Mouse (Mus musculus): ENCODE data around the gene Eif5a. TPM values are rescaled to one million over a fixed set of nuclear protein-coding genes. Genes with fewer than 3 reads are reported as not detected.

The Eif5a gene
- total and polyA plus RNA-seq, 3 experiments = 1,419 to 3,314 (median 2,729) TPM

DNA sequence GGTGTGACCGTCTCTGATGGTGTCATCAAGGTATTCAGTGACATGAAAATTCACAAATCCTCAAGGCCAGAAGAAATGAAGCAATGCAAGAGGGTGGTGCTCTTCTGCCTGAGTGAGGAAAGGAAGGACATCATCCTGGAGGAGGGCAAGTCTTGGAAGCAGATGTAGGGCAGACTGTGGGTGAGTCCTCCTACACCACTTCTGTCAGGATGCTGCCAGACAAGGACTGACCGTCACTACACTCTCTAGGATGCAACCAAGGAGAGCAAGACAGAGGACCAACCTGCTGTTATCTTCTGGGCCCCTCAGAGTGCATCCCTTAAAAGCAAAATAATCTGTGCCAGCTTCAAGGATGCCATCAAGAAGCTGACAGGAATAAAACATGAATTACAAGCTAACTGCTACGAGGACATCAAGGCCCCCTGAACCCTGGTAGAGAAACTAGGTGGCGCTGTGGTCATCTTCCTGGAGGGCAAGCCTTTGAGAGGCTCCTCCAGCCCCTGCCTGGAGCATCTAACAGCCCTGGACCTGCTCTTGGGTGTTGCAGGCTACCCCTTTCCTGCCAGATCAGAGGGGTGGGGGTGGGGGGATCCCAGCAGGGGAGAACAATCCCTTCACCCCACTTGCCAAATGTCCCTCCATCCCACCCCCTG lies 29.2 kb upstream of the Eif5a start:
- no peak for DNase-seq (ENCODE audit: extremely low read depth)
- Histone ChIP-seq H3K36me3 (replicated peaks in 1 of 2; ENCODE audit: control insufficient read depth in 1 of 2, insufficient read depth in 1 of 2, low read length in 1 of 2) (no peaks in the 10 kb centered on the region), H3K27me3 (replicated peaks) (peaks cover 17% of the 10 kb centered on the region), H3K27ac (ENCODE audit: insufficient read depth, low read depth) (no peak overlapping the region), H3K9me3 (replicated peaks; ENCODE audit: low read length) (no peaks in the 10 kb centered on the region), H3K79me2 (replicated peaks; ENCODE audit: control insufficient read depth, extremely low read depth, insufficient read depth, poor library complexity, severe bottlenecking) (no peaks in the 10 kb centered on the region), H3K9ac (ENCODE audit: insufficient read depth, low read depth) (no peak overlapping the region), H3K4me3 (replicated peaks in 1 of 3; ENCODE audit: low read depth in 2 of 3, low read length in 2 of 3, poor library complexity in 1 of 3) (no peak overlapping the region), H3K4me1 (ENCODE audit: control insufficient read depth in 1 of 2, insufficient read depth in 2 of 2) (peaks cover 23 to 43% of the 10 kb centered on the region in 2 experiments), H3K4me2 (ENCODE audit: insufficient read depth, low read depth, poor library complexity, severe bottlenecking) (no peak overlapping the region)
- in situ Hi-C loops (cut with MboI; ENCODE audit: low pct_ligation_motif_present, low pct_unique_long_range_greater_than_20kb, low sequenced_read_pairs) = loop anchor here (5.0 kb wide), 1 partner anchor 61 kb away; no protein-coding TSS in a partner anchor
- dilution Hi-C loops (cut with MboI; ENCODE audit: extremely low pct_ligation_motif_present, extremely low pct_unique_long_range_greater_than_20kb, low sequenced_read_pairs) = no loop called here
- TF ChIP-seq CTCF (conservative IDR thresholded peaks at IDR 0.05 in 1 of 2, IDR thresholded peaks at IDR 0.05 in 1 of 2; ENCODE audit: low read depth in 2 of 2, low read length in 2 of 2) (peak; percentile 27 to 77; a peak in 3 of 4 replicates), SMC3 (IDR thresholded peaks at IDR 0.05; ENCODE audit: low read depth, low read length) (peak; percentile 44), MAZ (IDR thresholded peaks at IDR 0.05; ENCODE audit: low read depth, low read length) (0 out of 2 replicates have a peak, but pooled peaks have one; percentile 53), BHLHE40 (IDR thresholded peaks at IDR 0.05; ENCODE audit: low read depth, low read length) (no peak), RAD21 (IDR thresholded peaks at IDR 0.05; ENCODE audit: low read depth, low read length) (peak; percentile 56), MAX (IDR thresholded peaks at IDR 0.05; ENCODE audit: low read length) (no peak), IRF4 (IDR thresholded peaks at IDR 0.05; ENCODE audit: low read depth, low read length) (peak; percentile 68)

DNA sequence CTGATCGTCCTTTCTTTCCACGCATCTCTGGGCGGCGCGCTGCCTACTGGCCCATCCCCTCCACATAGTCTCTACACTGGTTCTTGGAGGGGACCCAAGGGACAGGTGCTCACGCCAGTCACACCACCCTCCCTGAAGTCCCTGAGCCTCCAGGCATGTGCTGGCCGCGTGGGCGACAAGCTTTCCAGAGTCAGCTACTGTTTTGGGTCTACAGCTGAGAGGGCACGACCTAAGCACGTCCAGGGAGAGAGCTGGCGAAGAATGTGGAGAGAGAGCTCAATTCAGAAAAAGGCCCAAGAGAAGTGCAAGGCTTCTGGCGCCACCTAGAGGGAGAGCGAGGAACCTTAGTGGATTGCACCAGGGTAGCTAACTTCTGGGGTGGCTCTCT lies 27.0 kb upstream of the Eif5a start:
- Histone ChIP-seq H3K9ac (ENCODE audit: insufficient read depth, low read depth) (no peak overlapping the region), H3K79me2 (replicated peaks; ENCODE audit: control insufficient read depth, extremely low read depth, insufficient read depth, poor library complexity, severe bottlenecking) (no peaks in the 10 kb centered on the region), H3K4me1 (ENCODE audit: control insufficient read depth in 1 of 2, insufficient read depth in 2 of 2) (peaks cover 23 to 45% of the 10 kb centered on the region in 2 experiments), H3K27me3 (replicated peaks) (peaks cover 14% of the 10 kb centered on the region), H3K27ac (ENCODE audit: insufficient read depth, low read depth) (no peak overlapping the region), H3K9me3 (replicated peaks; ENCODE audit: low read length) (no peaks in the 10 kb centered on the region), H3K4me2 (ENCODE audit: insufficient read depth, low read depth, poor library complexity, severe bottlenecking) (peak overlapping the region; percentile 79), H3K4me3 (replicated peaks in 1 of 3; ENCODE audit: low read depth in 2 of 3, low read length in 2 of 3, poor library complexity in 1 of 3) (peak overlapping the region in 2 of 3 experiments; percentile 24 to 43), H3K36me3 (replicated peaks in 1 of 2; ENCODE audit: control insufficient read depth in 1 of 2, insufficient read depth in 1 of 2, low read length in 1 of 2) (peaks cover 0 to 10% of the 10 kb centered on the region in 2 experiments)
- dilution Hi-C loops (cut with MboI; ENCODE audit: extremely low pct_ligation_motif_present, extremely low pct_unique_long_range_greater_than_20kb, low sequenced_read_pairs) (no loop called here), in situ Hi-C loops (cut with MboI; ENCODE audit: low pct_ligation_motif_present, low pct_unique_long_range_greater_than_20kb, low sequenced_read_pairs) (no loop called here)
- DNase-seq (ENCODE audit: extremely low read depth) = peak; percentile 94
- peak; percentile 27; the same call in 1 of the 2 replicates for TF ChIP-seq E2F4 (IDR thresholded peaks at IDR 0.05; ENCODE audit: insufficient replicate concordance, low read depth, low read length)
- peak; percentile 45 for TF ChIP-seq HCFC1 (IDR thresholded peaks at IDR 0.05; ENCODE audit: low read depth, low read length)
- no peak for TF ChIP-seq MXI1 (IDR thresholded peaks at IDR 0.05; ENCODE audit: low read depth, low read length)
- TF ChIP-seq ZKSCAN1 (IDR thresholded peaks at IDR 0.05; ENCODE audit: borderline replicate concordance, low read depth, low read length) = no peak
- peak; percentile 86 for TF ChIP-seq BHLHE40 (IDR thresholded peaks at IDR 0.05; ENCODE audit: low read depth, low read length)
- no peak for TF ChIP-seq POLR2A (IDR thresholded peaks at IDR 0.05; ENCODE audit: low read depth, low read length)
- peak; percentile 69; the same call in 1 of the 2 replicates for TF ChIP-seq MEF2A (IDR thresholded peaks at IDR 0.05; ENCODE audit: borderline replicate concordance, low read depth, low read length)
- TF ChIP-seq ETS1 (conservative IDR thresholded peaks at IDR 0.05; ENCODE audit: low read depth, low read length) = 0 out of 2 replicates have a peak, but pooled peaks have one; percentile 10
- TF ChIP-seq MAZ (IDR thresholded peaks at IDR 0.05; ENCODE audit: low read depth, low read length) = peak; percentile 71; the same call in 1 of the 2 replicates
- TF ChIP-seq RAD21 (IDR thresholded peaks at IDR 0.05; ENCODE audit: low read depth, low read length) = peak; percentile 99
- TF ChIP-seq MYC (IDR thresholded peaks at IDR 0.05; ENCODE audit: low read depth, low read length) = peak; percentile 83
- TF ChIP-seq TBP (conservative IDR thresholded peaks at IDR 0.05; ENCODE audit: low read depth, low read length) = no peak
- TF ChIP-seq TCF12 (IDR thresholded peaks at IDR 0.05; ENCODE audit: low read depth, low read length) = peak; percentile 38; the same call in 1 of the 2 replicates
- TF ChIP-seq CHD2 (IDR thresholded peaks at IDR 0.05; ENCODE audit: low read length) = no peak
- TF ChIP-seq USF2 (conservative IDR thresholded peaks at IDR 0.05; ENCODE audit: low read depth, low read length) = no peak
- peak; percentile 47 for TF ChIP-seq IRF4 (IDR thresholded peaks at IDR 0.05; ENCODE audit: low read depth, low read length)
- 0 out of 2 replicates have a peak, but pooled peaks have one; percentile 23 for TF ChIP-seq JUN (IDR thresholded peaks at IDR 0.05; ENCODE audit: insufficient read depth, low read depth, low read length)
- TF ChIP-seq MAFK (IDR thresholded peaks at IDR 0.05; ENCODE audit: insufficient replicate concordance, low read length) = no peak
- TF ChIP-seq KAT2A (IDR thresholded peaks at IDR 0.05; ENCODE audit: insufficient replicate concordance, low read length) = no peak
- peak; percentile 88 for TF ChIP-seq ZC3H11A (IDR thresholded peaks at IDR 0.05; ENCODE audit: low read depth, low read length)
- peak; percentile 53; the same call in 1 of the 2 replicates for TF ChIP-seq NELFE (IDR thresholded peaks at IDR 0.05; ENCODE audit: low read depth, low read length)
- TF ChIP-seq MAX (IDR thresholded peaks at IDR 0.05; ENCODE audit: low read length) = peak; percentile 31; the same call in 1 of the 2 replicates
- peak; percentile 47; the same call in 1 of the 2 replicates for TF ChIP-seq EP300 (IDR thresholded peaks at IDR 0.05; ENCODE audit: low read length)
- TF ChIP-seq RCOR1 (conservative IDR thresholded peaks at IDR 0.05; ENCODE audit: low read depth, low read length) = 0 out of 2 replicates have a peak, but pooled peaks have one; percentile 2
- no peak for TF ChIP-seq USF1 (IDR thresholded peaks at IDR 0.05; ENCODE audit: low read depth, low read length)
- TF ChIP-seq ELF1 (IDR thresholded peaks at IDR 0.05; ENCODE audit: low read depth, low read length) = no peak
- TF ChIP-seq SMC3 (IDR thresholded peaks at IDR 0.05; ENCODE audit: low read depth, low read length) = peak; percentile 98
- peak; percentile 51; the same call in 1 of the 2 replicates for TF ChIP-seq SIN3A (IDR thresholded peaks at IDR 0.05; ENCODE audit: low read length)
- TF ChIP-seq POLR2AphosphoS2 (IDR thresholded peaks at IDR 0.05; ENCODE audit: low read depth, low read length) = no peak
